Mouse (Mus musculus): ENCODE measurements at regions not wholly inside any gene's neighbourhood (a gene's known extent, or its start where the extent isn't known, plus 50 kb on each side); places are given as distances from the start of the nearest gene placed in this dataset.

DNA sequence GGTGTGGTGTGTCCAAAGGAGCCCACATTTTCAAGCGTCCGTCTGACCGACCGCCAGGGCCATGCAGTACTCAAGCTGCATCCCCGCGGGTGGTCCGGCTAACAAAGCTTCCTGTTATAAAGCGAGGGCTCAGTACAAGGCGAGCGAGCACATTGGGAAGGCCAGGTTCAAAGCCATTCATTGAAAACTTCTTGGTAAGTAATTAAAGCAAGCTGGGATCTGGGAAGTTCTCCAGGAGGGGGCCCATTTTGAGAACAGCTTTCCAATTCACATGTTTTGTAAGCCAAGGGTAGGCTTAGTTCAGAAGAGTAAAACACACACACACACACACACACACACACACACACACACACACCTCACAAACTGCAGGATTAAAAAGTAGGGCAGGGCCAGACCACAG lies 57.3 kb upstream of the Prep start:
- Histone ChIP-seq H3K9me3 (ENCODE audit: low read length) (no peaks in the 10 kb centered on the region), H3K36me3 (replicated peaks; ENCODE audit: insufficient read depth, low read length) (no peaks in the 10 kb centered on the region), H3K4me2 (ENCODE audit: low read depth, low read length) (no peak overlapping the region), H3K4me3 (ENCODE audit: low read depth, low read length) (no peak overlapping the region), H3K27me3 (ENCODE audit: insufficient read depth, low read length) (no peaks in the 10 kb centered on the region), H3K4me1 (ENCODE audit: insufficient read depth) (no peaks in the 10 kb centered on the region), H3K27ac (ENCODE audit: low read depth) (no peak overlapping the region), H3K9ac (replicated peaks) (no peak overlapping the region)
- no peak for DNase-seq
- no peak for ATAC-seq
- 79% methylated on average over 10 of the region's 10 CpGs for WGBS (ENCODE audit: insufficient replicate concordance)
- TF ChIP-seq CTCF (IDR thresholded peaks at IDR 0.05; ENCODE audit: low read depth) (no peak), EP300 (IDR thresholded peaks at IDR 0.05; ENCODE audit: low read depth) (no peak)

DNA sequence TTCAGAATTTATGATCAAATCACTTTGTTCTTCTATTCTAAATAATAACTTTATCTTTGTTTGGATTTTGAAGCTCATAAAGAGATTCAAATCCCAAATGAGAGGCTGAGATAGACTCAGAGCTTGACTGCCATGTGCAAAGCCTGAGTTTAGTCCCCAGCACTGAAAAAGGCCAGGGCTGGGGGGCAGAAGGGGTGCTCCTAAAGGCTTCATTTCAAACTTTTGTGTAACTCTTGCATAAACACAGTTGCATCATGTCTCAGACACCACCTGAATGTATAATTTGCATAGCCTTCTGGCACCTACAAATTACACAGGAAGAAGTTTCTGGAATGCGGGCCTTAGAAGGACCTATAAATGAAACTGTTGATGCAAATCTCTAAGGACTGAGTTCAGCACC lies 57.8 kb upstream of the Prep start:
- DNase-seq, result no peak
- no peak overlapping the region for H3K4me2 ChIP-seq (ENCODE audit: low read depth, low read length)
- WGBS (ENCODE audit: insufficient replicate concordance), result 80% methylated on average over 1 of the region's 1 CpGs
- no peak for ATAC-seq
- no peak overlapping the region for H3K4me3 ChIP-seq (ENCODE audit: low read depth, low read length)
- TF ChIP-seq EP300 (IDR thresholded peaks at IDR 0.05; ENCODE audit: low read depth) (no peak), CTCF (IDR thresholded peaks at IDR 0.05; ENCODE audit: low read depth) (no peak)
- no peaks in the 10 kb centered on the region for H3K9me3 ChIP-seq (ENCODE audit: low read length)
- H3K36me3 ChIP-seq (replicated peaks; ENCODE audit: insufficient read depth, low read length), result no peaks in the 10 kb centered on the region
- no peaks in the 10 kb centered on the region for H3K27me3 ChIP-seq (ENCODE audit: insufficient read depth, low read length)
- H3K9ac ChIP-seq (replicated peaks), result no peak overlapping the region
- H3K4me1 ChIP-seq (ENCODE audit: insufficient read depth), result no peaks in the 10 kb centered on the region
- no peak overlapping the region for H3K27ac ChIP-seq (ENCODE audit: low read depth)

DNA sequence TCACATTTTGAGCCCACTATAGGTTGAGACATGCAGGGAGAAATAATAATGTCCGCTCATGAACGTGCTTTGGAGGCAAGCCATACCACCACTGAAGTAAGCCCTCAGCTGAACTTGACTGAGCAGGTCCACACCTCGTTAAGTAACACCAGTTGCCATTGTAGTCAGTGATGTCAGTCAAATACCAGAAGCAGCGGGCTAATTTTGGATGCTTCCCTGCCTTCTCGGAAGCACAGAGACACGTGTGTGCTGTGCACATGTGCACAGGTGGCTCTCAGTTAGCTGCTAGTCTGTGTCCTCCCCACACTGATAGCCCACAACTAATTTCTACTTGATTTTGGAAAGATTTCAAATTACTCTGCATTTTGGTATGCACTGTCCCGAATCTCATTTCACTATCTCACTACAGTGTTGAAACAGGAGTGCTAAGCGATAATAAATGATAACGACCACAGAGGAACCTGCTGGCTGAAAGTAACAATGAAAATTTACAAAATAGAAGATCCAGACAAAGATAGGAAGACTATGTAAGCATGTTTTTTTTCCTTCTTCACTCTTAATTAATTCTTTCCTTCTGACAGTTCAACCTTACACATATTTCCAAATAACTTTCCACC lies 62.9 kb upstream of the Prep start:
- TF ChIP-seq EP300 (IDR thresholded peaks at IDR 0.05; ENCODE audit: low read depth) (no peak), CTCF (IDR thresholded peaks at IDR 0.05; ENCODE audit: low read depth) (no peak)
- H3K9ac ChIP-seq (replicated peaks), result no peak overlapping the region
- H3K4me2 ChIP-seq (ENCODE audit: low read depth, low read length), result no peak overlapping the region
- H3K9me3 ChIP-seq (ENCODE audit: low read length), result no peaks in the 10 kb centered on the region
- no peak overlapping the region for H3K4me3 ChIP-seq (ENCODE audit: low read depth, low read length)
- H3K4me1 ChIP-seq (ENCODE audit: insufficient read depth), result peaks cover 14% of the 10 kb centered on the region; the same call in 1 of the 2 replicates
- H3K27ac ChIP-seq (ENCODE audit: low read depth), result no peak overlapping the region
- DNase-seq (no peak), ATAC-seq (no peak)
- 61% methylated on average over 9 of the region's 9 CpGs for WGBS (ENCODE audit: insufficient replicate concordance)
- H3K27me3 ChIP-seq (ENCODE audit: insufficient read depth, low read length), result no peaks in the 10 kb centered on the region
- no peaks in the 10 kb centered on the region for H3K36me3 ChIP-seq (replicated peaks; ENCODE audit: insufficient read depth, low read length)

DNA sequence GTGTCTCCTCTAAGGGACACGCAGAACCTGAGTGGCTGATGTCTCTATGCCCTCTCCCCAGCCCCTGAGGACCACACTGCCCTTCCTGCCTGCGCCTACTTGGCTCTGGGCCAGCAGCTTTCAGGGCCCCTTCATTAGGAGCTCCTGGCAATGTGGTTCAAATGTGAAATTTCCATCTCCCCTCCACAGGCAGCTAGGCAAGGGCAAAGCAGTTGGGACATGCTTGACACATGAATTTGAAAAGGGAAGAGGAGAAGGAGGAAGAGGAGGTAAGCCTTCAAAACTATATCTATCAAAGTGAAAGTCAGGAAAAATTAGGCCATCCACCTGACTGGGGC lies 63.7 kb upstream of the Prep start:
- 36% methylated on average over 2 of the region's 2 CpGs for WGBS (ENCODE audit: insufficient replicate concordance)
- 0 out of 2 replicates have a peak overlapping the region, but pooled peaks have one; percentile 16 for H3K9ac ChIP-seq (replicated peaks)

DNA sequence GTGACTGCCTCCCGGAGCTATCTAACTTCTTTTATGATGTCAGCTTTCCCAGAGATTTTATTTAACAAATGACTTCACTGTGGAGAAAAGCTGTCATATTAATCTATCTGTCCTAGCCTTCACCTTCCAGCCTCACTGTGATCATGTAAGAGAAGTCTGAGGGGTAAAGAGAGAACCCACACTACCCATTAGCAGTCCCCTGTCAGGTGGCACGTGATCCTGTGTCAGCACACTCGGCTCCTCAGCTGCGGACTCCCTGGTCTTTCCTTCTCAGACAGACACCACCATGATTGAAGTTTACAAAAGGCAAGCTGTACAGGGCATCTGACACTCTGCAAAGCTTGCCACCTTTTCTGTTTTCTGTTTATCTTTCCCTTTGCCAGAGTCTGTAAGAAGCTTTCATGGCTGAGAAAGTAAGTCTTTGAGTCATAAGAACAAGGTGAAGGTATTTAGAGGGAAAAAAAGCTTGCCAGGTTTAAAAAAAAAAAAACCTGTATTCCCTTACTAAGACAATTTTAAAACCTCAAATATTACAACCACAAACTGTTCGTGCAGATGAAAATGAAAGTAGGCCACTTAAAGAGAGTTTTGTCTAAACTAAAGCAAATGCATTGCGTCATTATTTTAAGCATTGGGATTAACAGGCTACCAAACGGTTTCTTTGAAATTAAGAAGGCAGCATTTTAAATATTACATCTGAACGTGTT lies 64.2 kb upstream of the Prep start:
- H3K4me3 ChIP-seq (ENCODE audit: low read depth, low read length), result no peak overlapping the region
- no peaks in the 10 kb centered on the region for H3K36me3 ChIP-seq (replicated peaks; ENCODE audit: insufficient read depth, low read length)
- peaks cover 14% of the 10 kb centered on the region; the same call in 1 of the 2 replicates for H3K4me1 ChIP-seq (ENCODE audit: insufficient read depth)
- peak overlapping the region; percentile 53 for H3K4me2 ChIP-seq (ENCODE audit: low read depth, low read length)
- H3K27me3 ChIP-seq (ENCODE audit: insufficient read depth, low read length), result no peaks in the 10 kb centered on the region
- no peaks in the 10 kb centered on the region for H3K9me3 ChIP-seq (ENCODE audit: low read length)
- TF ChIP-seq CTCF (IDR thresholded peaks at IDR 0.05; ENCODE audit: low read depth) (no peak), EP300 (IDR thresholded peaks at IDR 0.05; ENCODE audit: low read depth) (no peak)
- DNase-seq (no peak), ATAC-seq (no peak)
- 41% methylated on average over 8 of the region's 8 CpGs for WGBS (ENCODE audit: insufficient replicate concordance)
- H3K27ac ChIP-seq (ENCODE audit: low read depth), result 0 out of 2 replicates have a peak overlapping the region, but pooled peaks have one; percentile 55
- 0 out of 2 replicates have a peak overlapping the region, but pooled peaks have one; percentile 16 for H3K9ac ChIP-seq (replicated peaks)

More for the DNA sequence above, 63.7 kb upstream of the Prep start:
- no peaks in the 10 kb centered on the region for H3K27me3 ChIP-seq (ENCODE audit: insufficient read depth, low read length)
- DNase-seq (peak; percentile 38), ATAC-seq (no peak)
- TF ChIP-seq EP300 (IDR thresholded peaks at IDR 0.05; ENCODE audit: low read depth), result no peak
- TF ChIP-seq CTCF (IDR thresholded peaks at IDR 0.05; ENCODE audit: low read depth), result no peak
- H3K27ac ChIP-seq (ENCODE audit: low read depth), result 0 out of 2 replicates have a peak overlapping the region, but pooled peaks have one; percentile 55
- H3K4me1 ChIP-seq (ENCODE audit: insufficient read depth), result peaks cover 14% of the 10 kb centered on the region; the same call in 1 of the 2 replicates
- H3K4me3 ChIP-seq (ENCODE audit: low read depth, low read length), result no peak overlapping the region
- no peaks in the 10 kb centered on the region for H3K36me3 ChIP-seq (replicated peaks; ENCODE audit: insufficient read depth, low read length)
- H3K9me3 ChIP-seq (ENCODE audit: low read length), result no peaks in the 10 kb centered on the region
- peak overlapping the region; percentile 53 for H3K4me2 ChIP-seq (ENCODE audit: low read depth, low read length)

All from liver, postnatal 0 days (tissue).